Mouse (Mus musculus) urinary bladder, postnatal 10 days (tissue): ENCODE data around the gene Cmtm6.

ENCODE experiments used
- DNase-seq: peaks from one replicate; pipeline ENCODE4 v3.0.0; 2022; ENCODE audit warnings: low spot score

Cmtm6 gene

GRCm38 (mm10) chr9:114729911-114730805 lies 758 bp upstream of the Cmtm6 start:
- no peak for DNase-seq

GRCm38 (mm10) chr9:114731871-114732682 lies 1.2 kb downstream of the Cmtm6 start:
- no peak for DNase-seq

- no peak for DNase-seq
These were observed 2.3 kb downstream of the Cmtm6 start for GRCm38 (mm10) chr9:114733238-114733637.

- DNase-seq, result no peak
These were observed 5.5 kb downstream of the Cmtm6 start for GRCm38 (mm10) chr9:114736442-114736841.

- no peak for DNase-seq
These were observed 9.4 kb downstream of the Cmtm6 start for GRCm38 (mm10) chr9:114740336-114740735.

- DNase-seq, result no peak
These were observed 11.8 kb downstream of the Cmtm6 start for GRCm38 (mm10) chr9:114742731-114743130.

GRCm38 (mm10) chr9:114745163-114745562 lies 14.2 kb downstream of the Cmtm6 start:
- DNase-seq, result no peak

- DNase-seq, result no peak
These were observed 14.7 kb downstream of the Cmtm6 start for GRCm38 (mm10) chr9:114745654-114746053.

GRCm38 (mm10) chr9:114747012-114747411 lies 16.1 kb downstream of the Cmtm6 start:
- no peak for DNase-seq

- no peak for DNase-seq
These were observed 16.6 kb downstream of the Cmtm6 start for GRCm38 (mm10) chr9:114747466-114747865.

- no peak for DNase-seq
These were observed 20.7 kb downstream of the Cmtm6 start for GRCm38 (mm10) chr9:114751582-114751981.

GRCm38 (mm10) chr9:114752311-114752710 lies 21.4 kb downstream of the Cmtm6 start:
- DNase-seq, result no peak

GRCm38 (mm10) chr9:114752863-114753484 lies 22.1 kb downstream of the Cmtm6 start:
- DNase-seq, result peak; percentile 85

- DNase-seq, result no peak
These were observed 27.4 kb downstream of the Cmtm6 start for GRCm38 (mm10) chr9:114758272-114758671.

- no peak for DNase-seq
These were observed 27.9 kb downstream of the Cmtm6 start for GRCm38 (mm10) chr9:114758801-114759200.

- no peak for DNase-seq
These were observed 29.0 kb downstream of the Cmtm6 start for GRCm38 (mm10) chr9:114759886-114760285.

GRCm38 (mm10) chr9:114760353-114760752 lies 29.4 kb downstream of the Cmtm6 start:
- DNase-seq, result no peak

- no peak for DNase-seq
These were observed 30.9 kb downstream of the Cmtm6 start for GRCm38 (mm10) chr9:114761848-114762247.

- no peak for DNase-seq
These were observed 32.4 kb downstream of the Cmtm6 start for GRCm38 (mm10) chr9:114763341-114763740.

- no peak for DNase-seq
These were observed 36.1 kb downstream of the Cmtm6 start for GRCm38 (mm10) chr9:114767030-114767429.

- DNase-seq, result no peak
These were observed 36.6 kb downstream of the Cmtm6 start for GRCm38 (mm10) chr9:114767507-114767906.

- no peak for DNase-seq
These were observed 37.1 kb downstream of the Cmtm6 start for GRCm38 (mm10) chr9:114768066-114768465.

- no peak for DNase-seq
These were observed 39.3 kb downstream of the Cmtm6 start for GRCm38 (mm10) chr9:114770224-114770623.
